Mouse (Mus musculus) gastrocnemius, postnatal 10 days (tissue): ENCODE data around the gene Cnot1. TPM values are rescaled to one million over a fixed set of nuclear protein-coding genes. Genes with fewer than 3 reads are reported as not detected.
"Not testable (repeated sequence)": the region's sequence is repeated elsewhere in the genome, so short reads cannot be mapped to it uniquely, and the experiment has no call there.

Source experiments
- DNase-seq: peaks from one replicate; pipeline ENCODE4 v3.0.0; 2021; ENCODE audit warnings: mixed read lengths
- total RNA-seq, 2 experiments: library from RNA; stranded (reverse); gene quantifications; 2 replicates each; pipeline ENCODE4 v1.2.3; 2021

Cnot1 gene
- total RNA-seq, 2 experiments from 2014 or later = 70.8 to 94.6 TPM

DNA sequence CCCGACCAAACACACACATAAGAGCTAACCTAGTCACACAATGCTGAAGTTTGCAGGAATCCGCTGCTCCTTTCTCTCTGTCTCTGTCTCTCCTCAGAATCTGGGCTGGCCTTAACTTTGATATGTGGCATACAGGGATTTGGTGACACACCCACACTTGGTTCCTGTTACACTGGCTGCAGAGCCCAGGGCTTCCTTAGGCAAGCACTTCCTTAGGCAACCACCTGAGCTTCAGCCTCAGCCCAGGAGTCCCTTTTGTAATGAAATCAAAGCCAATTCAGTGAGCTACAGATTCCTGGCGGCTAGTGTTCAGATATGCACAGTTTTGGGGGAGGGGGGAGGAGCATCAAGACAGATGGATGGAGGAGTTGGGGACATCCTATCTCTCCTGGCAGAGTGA is 10.3 kb upstream of the Cnot1 start:
- DNase-seq = no peak

DNA sequence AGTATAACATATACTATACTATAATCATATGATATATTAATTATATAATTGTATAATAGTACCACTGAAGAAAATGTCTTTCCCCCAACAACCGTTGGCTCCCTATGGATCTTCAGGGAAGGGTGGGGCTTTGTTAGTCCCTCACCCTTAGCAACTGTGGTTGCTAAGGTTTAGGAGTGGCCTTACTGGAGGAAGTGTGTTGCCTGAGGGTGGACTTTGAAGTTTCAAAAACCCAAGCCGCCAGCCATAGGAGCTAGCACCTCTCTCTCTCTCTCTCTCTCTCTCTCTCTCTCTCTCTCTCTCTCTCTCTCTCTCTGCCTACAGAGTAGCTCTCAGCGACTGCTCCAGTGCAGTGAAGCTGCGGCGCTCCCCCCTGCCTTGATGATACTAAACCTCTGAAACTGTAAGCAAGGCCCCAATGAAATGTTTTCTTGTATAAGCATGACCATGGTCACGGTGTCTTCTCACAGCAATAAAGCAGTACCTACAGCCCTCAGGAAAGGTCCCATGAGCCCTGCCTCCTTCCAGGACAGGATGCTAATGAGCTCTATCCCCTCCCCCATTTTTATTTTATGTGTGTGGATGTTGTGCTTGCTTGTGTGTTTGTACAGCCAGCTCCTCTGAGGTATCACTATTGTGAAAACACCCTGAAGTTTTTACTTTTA is 8.9 kb upstream of the Cnot1 start:
- no peak for DNase-seq

DNA sequence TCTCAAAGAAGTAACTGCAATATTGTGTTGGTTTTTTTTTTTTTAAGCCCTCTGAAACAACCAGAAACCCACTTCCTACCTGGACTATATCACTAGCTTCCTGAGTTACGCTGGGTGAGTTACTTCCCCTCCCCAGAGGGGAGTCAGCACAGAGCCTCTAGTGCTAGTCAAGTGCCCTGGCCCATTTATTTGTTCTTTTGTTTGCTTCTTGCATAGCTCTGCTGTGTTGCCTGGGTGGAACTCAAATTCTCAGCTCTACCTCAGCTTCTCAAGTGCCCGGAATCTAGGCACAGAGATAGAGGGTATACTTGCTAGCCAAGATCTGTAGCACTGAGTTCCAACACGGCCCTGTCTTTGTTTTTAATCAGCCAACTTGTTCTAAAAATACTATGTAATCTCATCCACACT is 2.9 kb upstream of the Cnot1 start:
- no peak for DNase-seq

DNA sequence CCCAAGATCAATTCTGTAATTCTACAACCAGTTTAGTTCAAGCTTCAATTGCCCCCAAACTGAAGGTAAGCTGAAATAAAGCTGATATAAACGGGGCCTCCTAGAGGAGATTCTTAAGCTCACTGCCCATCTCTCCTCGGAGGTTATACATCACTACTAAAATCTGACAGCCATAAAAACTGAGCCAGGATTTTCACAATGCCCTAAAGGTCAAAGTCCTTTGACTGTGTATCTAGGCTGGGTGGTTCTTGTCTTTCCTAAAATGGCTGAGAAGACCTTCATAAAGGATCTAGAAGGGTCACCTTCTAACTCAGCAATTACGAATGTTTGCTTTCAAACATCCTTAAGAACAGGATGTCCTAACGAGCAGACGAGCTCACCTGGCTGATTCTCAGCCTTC is 1.9 kb upstream of the Cnot1 start:
- DNase-seq = no peak

DNA sequence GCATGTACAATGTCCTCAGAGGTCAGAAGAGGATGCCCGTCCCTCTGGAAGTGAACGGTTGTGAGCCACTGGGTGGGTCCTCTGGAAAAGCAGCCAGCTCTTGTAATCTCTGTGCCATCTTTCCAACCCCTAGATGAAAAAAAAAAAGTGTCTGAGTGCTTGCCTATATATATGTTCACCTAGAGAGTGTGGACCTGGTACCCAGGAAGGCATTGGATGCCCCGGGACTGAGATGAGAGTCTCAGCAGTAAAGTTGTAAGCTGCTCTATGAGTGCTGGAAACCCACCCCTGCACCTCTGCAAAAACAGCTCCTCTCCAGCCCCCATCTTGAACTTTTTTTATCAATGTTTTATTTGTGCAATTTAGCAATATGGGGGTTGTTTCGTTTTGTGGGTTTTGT is 1.4 kb upstream of the Cnot1 start:
- no peak for DNase-seq

DNA sequence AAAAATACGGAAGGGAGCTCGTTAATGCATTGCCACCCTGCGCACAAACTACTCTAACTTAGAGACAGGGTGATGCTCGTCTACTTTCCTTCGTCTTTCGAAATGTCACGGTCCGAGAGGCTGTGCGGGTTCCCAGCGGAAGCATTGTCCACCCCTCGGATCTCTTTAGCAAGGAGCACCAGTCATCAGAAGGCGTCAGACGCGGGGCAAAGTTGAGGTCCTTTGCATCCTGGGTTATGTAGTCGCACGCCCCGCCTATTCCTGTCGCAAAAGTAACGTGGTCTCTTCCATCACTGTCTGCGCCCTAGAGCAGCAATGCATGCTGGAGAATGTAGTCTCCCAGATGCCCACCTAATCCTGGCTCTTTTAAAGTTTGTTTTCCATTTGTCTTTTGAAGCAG is 597 bp upstream of the Cnot1 start:
- peak; percentile 80 for DNase-seq

DNA sequence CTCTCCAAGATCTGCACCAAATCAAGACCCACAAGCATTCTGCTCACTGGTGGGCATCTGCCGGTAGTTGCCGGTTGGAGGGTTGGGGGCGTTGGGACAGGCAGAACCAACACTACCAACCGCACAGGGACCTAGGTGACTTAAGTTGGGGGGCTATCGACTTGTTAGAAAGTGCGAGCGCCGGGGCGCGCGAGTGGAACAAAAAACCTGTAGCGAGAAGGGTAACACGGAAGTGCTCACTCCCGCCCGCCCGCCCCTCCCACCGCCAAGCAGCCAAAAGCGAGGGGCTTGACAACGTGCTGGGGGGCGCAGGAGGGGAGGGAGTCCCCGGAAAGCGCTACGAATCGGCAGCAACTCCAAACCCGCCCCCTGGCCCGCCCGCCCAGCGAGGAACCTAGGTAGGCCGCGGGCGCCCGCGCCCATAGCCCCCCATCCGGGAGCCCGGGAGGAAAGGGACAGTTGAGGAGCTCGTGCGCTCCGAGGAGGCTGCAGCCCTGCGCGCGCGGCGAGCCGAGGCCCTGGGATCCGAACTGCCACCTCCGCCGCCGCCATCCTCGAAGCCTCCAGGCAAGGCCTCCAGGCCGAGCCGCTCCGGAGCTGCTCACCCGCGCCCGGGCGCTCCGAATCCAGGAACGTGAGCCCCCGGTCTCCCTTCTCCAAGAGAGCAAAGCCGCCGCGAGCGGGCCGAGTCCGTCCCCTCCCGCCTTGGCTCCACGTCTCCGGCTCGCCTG is 638 bp downstream of the Cnot1 start:
- peak; percentile 13 for DNase-seq

DNA sequence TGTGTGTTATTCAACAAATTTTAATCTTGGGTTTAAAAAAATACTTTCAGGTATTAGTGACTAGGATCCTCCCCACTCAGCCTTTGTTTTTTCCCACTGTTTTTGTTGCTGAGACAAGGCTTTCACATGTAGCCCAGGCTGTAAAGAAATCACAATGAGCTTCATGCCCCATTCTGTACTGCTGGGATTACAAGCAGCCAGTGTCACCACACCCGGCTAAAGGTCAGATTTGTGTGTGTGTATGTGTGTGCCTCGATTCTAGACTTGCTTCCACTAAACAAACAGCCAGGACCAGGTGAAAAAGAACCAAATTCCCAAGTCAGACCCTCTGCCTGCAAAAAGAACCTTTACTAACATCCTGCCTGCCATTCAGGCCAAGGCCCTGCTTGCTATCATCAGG is 1.8 kb downstream of the Cnot1 start:
- no peak for DNase-seq

DNA sequence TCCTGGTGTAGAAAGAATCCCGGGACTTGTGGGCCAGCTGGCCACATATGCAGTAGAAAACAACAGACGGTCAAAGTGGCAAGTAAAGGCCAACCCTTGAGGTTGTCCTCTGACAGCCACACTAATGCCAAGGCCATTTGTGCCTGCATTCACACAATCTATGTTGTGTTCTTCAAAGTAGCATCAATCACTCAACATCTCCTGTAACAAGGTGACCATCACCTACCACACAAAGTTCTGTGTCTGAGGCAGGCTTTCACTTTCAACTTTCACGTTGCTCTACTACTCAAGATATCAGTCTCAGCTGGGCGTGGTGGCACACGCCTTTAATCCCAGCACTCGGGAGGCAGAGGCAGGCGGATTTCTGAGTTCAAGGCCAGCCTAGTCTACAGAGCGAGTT is 5.0 kb downstream of the Cnot1 start:
- no peak for DNase-seq

DNA sequence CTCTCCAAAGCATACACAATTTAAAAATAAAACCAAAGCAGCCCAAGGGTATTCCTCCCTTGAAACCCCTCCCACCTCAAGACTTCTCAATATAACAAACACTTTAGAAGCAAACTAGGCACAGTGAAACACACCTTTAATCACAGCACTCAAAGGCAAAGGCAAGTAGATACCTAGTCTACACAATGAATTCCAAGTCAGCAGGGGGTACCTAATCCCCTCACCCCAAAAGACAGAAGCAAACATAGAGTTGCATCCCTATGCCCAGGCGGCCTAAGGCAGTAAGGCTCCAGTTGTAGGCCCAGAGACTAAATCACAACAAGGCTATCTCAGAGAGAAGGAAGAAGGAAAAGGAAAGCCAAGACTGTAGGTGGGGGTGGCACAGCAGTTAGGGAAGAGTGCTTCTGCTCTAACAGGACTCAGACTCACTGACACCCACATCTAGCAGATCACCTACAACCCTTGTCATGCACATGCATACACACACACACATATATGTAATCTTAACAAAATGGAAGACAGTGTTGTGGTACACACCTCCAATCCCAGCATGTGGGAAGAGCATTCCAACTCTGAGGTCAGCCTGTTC is 5.7 kb downstream of the Cnot1 start:
- DNase-seq = no peak

DNA sequence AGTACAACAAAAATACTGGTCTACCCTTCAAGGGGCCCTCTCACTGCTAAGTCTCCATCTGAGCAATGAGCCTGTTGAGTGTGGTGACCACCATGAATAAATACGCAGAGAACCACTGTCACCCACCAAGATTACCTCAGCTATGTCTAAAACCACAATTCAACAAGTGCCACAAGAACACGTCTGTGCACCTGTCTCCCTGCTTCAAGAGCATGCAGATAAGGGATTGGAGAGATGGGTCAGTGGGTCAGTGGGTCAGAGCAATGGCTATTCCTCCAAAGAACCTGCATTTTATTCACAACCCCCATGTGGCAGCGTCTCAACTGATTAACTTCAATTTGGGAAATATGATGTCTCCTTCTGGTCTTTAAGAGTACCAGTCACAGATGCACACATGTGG is 6.9 kb downstream of the Cnot1 start:
- no peak for DNase-seq

DNA sequence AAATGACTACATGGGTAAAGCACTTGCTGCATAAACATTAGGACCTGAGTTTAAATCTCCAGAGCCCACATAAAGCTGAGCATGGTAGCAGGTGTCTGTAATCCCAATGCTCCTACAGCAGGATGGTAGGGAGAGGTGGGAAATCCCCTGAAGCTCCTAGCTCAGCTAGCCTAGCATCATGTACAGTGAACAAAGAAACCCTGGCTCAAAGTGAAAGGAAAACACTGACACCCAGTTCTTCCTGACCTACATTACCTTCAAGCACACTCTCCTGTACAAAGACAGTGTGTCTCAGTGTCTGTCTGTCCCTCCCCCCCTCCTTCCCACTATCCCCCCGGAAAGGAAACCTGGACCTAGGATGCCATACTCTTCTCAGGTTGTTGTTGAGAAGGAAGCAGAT is 7.4 kb downstream of the Cnot1 start:
- DNase-seq = no peak

DNA sequence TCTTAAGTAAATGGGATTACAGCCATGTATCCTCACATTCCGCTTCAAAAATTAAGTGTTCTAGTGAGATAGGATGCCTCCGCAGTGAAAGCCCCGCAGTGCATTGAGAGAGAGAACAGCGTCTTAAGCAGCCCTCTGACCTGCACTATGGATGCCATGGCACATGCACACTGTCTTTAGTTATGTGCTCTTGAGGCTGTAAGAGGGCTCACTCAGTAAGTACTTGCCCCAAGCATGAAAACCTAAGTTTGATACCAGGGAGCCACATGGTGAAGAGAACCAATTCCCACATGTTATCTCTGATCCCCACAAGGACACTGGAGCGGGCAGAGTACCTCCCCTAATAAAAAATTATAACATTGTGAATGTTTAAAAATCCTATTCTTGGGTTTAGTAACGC is 8.1 kb downstream of the Cnot1 start:
- no peak for DNase-seq

DNA sequence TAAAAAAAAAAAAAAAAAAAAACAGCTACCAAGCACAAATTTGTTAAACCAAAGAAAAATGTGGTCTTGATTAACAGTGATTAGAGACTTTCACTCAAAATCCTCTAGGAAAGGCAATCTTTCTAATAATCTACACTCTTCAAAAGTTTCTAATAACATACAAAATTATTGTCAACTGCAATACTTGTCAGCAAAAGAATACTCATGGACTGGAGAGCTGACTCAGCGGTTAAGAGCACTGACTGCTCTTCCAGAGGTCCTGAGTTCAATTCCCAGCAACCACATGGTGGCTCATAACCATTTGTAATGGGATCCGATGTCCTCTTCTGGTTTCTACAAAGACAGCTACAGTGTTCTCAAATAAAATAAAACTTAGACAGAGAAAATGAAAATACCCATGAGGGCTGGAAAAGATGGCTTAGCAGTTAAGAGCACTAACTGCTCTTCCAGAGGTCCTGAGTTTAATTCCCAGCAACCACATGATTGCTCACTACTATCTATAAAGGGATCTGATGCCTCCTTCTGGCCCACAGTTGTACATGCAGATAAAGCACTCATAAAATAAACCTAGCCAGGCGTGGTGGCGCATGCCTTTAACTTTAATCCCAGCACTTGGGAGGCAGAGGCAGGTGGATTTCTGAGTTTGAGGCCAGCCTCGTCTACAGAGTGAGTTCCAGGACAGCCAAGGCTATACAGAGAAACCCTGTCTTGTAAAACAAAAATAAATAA is 11.8 kb downstream of the Cnot1 start:
- DNase-seq = not testable (repeated sequence)

DNA sequence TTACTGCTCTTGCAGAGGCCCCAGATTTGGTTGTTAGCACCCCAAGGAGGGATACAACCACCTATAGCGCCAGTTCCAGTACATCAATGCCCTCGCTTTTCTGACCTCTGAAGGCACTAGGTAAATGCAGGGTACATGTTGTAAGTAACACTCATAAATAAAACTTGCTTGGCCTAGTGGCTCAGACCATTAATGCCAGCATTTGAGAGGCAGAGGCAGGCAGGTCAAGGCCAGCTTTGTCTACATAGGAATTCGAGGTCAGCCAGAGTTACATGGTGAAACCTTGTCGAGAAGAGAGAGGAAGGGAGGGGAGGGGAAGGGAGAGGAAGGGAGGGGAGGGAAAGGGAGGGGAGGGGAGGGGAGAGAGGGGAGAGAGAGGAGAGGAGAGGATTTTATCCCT is 21.7 kb downstream of the Cnot1 start:
- DNase-seq = no peak

DNA sequence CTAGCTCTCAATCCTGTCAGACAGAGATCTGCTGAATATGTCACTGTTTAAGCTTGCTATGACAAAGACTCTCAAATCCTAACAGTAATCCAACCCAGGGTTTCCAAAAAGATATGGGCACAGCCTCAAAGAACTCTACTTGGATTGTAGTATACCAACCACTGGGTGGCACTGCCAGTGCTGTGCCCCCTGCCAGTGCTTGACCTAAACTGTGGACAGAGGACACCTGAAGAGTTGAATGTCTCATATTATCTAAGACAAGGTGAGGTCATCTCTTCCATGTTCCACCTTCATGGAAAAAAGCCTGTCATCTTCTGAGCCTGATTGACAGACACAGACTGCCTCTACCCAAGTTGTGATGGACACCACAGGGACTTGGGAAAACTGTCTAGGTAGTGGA is 24.6 kb downstream of the Cnot1 start:
- no peak for DNase-seq

DNA sequence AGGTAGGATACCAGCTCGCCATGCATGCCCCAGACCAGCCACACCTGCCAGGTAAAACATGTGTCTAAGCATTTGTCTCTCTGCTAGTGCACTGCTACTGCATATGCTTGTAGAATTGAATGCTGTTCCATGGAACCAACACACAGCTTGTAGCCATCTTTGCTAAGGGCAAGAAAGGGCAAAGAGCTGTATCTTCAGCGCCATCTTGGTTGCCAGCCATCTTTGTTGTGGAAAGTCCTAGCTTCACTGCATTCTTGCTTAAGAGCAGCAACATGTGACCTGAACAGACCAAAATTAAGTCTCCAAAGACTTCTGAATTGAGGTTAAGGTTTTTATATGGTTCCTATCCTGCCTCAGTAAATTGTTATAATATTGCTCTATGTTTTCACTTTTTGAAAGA is 25.5 kb downstream of the Cnot1 start:
- no peak for DNase-seq

DNA sequence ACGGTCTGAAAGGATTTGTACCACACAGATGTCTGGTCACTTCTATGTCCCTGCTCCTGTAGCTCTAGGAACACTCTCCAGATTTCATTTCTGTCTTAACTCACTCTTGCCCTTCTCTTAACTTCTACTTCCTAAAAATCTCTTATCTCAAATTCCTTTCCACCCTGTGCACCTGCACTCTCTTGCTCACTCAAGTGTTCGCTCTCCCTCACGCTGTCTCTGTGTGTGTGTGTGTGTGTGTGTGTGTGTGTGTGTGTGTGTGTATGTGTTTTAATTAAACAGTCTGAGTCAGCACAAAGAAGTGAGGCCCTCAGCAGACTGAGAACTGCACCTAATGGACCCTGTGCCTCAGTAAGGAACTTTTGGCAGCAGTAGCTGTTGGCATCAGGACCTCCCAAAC is 26.2 kb downstream of the Cnot1 start:
- DNase-seq = no peak

DNA sequence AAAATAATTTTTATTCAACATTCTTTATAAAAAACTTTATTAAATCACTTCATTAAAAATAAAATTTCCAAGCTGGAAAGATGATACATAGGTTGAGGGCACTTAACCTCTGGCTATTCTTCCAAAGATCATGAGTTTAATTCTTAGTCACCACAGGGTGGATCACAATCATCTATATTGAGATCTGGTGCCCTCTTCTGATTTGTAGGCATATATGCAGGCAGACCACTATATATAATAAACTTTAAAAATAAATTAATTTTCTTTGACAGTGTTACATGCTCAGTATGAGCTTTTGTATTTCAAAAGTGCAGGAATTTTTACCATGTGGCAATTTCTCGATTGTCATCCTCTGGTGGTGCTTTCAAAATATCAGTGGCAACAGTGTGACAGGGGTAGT is 43.1 kb downstream of the Cnot1 start:
- no peak for DNase-seq

DNA sequence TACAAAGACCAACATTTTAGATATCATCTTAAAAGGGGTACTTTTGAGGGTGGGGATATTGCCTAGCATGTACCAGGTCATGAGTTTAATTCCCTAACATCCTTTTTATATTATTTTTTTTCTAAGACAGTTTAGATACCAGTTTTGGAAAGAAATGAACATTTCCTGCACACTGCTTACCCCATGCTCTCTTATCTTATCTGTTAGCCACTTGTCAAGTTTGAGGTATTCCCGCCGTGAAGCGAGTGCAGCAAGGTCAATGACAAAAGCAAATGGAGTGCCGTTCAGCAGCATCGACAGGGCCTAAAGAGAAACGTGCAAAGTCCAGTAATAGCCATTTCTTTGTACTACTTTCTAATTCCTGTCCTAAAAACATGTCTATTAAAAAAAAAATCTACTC is 46.9 kb downstream of the Cnot1 start:
- DNase-seq = no peak

DNA sequence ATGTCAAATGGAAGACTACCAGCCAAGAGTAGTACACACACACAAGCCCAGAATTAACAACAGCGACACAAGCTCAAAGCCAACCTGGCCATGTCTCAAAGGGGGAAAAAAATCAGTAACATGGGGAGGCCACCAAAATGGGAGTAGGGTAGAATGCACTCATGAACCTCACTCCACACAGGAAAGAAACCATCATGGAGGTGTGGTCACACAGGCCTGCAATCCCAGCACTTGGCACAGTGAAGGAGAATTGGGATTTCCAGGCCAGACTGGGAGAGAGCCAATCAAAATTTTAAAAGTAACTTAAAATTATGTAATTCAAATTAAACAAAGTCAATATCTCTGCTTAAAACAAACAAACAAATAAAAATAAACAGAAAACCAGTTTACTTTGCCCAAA is 55.3 kb downstream of the Cnot1 start:
- DNase-seq = no peak

DNA sequence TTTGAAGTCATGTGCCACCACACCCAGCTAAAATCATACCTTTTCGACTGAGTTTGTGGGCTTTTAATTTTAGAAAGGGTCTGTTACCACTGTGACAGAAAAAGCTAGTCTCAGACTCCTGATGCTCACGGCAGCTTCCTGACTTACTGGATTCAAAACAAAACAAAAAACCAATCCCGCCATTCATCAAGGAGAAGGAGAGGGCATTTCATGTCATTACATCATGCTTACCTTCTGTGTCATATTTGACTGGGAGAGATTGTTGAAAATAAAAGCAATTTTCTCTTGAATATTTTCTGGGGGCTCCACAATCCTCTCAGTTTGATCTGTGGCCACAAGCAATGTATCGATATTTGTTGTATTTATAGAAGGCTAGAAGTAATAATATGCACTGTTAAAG is 59.2 kb downstream of the Cnot1 start:
- no peak for DNase-seq

DNA sequence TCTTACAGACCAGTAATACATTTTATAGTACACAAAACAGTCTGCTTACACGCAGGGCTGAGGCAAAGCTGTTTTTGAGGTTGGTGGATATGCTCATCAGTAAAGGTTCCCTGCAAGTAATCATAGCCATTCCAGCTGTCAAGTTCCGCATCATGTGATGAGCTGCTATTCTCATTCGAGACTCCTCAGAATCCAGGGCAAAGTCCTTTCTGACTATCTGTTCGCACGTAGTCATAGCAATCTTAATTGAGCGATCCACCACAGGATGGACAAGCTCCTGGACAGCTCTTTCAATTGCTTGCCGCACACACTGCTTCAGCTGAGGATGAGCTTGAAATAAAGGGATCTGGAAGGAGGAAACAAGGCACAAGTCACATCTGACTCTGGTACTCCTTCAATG is 65.5 kb downstream of the Cnot1 start:
- no peak for DNase-seq
